Mouse (Mus musculus) left cerebral cortex, postnatal 25 days (tissue): ENCODE results near the gene Slco4a1. TPM values are rescaled to one million over a fixed set of nuclear protein-coding genes. Genes with fewer than 3 reads are reported as not detected.

ENCODE experiments used
- DNase-seq, 2 experiments: peaks; one replicate each; pipeline ENCODE4 v3.0.0; 2022; ENCODE audit warnings: low spot score in 2 of 2, mixed read lengths in 1 of 2
- intact Hi-C: fragments of 180-260 bp; cut with DNase I; formaldehyde crosslinking; loops from one replicate; pipeline ENCODE4 v1.15.1; 2025
- total RNA-seq, 2 experiments: library from RNA; stranded (reverse); gene quantifications; 2 replicates each; pipeline ENCODE4 v1.2.3; 2021

Slco4a1 gene
- total RNA-seq, 2 experiments from 2014 or later: 0.94 to 1.5 TPM

DNA sequence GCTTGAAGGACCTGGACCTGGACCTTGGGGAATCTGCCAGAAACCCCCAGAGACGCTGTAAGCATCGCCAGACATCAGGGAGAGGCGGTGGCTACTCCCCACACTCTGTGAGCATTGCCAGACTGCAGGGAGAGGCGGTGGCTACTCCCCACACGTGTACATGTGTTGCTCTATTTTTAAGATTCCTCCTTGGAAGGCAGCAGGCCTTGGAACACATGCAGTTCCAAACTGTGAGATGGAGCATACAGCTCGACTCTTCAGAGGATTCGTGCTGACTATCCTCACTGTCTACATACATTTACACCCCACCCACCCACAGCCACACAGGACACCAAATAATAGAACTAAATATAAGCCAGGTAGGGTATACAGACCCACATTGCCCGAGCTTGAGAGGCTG lies 39.9 kb downstream of the Slco4a1 start:
- intact Hi-C loops: no loop called here
- DNase-seq: peak; percentile 50 to 93

DNA sequence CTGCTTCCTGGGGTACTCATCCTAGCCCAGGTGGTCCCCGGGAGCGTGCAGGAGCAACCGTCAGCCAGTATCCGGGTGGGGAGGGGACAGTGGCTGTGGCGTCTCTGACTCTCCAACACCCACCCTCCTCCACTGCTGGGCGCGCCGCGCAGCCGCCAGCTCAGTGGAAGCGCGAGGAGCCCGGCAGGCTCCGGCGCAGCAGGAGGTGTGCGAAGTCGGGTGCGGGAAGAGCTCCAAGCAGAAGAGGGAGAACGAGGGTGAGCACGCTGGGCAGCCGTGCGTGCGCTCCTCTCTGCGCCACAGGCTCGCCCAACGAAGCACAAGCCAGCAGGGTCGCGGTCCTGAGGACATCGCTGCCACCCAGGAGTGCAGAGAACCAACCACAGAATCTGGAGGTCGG lies 43.7 kb downstream of the Slco4a1 start, which contains the start of gene Ntsr1:
Ntsr1 (plus strand) TSS at position 236 of the 400 bp plus-strand sequence.
- DNase-seq: peak; percentile 65 to 78
- intact Hi-C loops: no loop called here

DNA sequence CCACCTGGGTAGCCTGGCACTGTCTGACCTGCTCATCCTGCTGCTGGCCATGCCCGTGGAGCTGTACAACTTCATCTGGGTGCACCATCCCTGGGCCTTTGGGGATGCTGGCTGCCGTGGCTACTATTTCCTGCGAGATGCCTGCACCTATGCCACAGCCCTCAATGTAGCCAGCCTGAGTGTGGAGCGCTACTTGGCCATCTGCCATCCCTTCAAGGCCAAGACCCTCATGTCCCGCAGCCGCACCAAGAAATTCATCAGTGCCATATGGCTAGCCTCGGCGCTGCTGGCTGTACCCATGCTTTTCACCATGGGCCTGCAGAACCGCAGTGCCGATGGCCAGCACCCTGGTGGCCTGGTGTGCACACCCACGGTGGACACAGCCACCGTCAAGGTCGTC lies 44.7 kb downstream of the Slco4a1 start:
- intact Hi-C loops: no loop called here
- no peak for DNase-seq

DNA sequence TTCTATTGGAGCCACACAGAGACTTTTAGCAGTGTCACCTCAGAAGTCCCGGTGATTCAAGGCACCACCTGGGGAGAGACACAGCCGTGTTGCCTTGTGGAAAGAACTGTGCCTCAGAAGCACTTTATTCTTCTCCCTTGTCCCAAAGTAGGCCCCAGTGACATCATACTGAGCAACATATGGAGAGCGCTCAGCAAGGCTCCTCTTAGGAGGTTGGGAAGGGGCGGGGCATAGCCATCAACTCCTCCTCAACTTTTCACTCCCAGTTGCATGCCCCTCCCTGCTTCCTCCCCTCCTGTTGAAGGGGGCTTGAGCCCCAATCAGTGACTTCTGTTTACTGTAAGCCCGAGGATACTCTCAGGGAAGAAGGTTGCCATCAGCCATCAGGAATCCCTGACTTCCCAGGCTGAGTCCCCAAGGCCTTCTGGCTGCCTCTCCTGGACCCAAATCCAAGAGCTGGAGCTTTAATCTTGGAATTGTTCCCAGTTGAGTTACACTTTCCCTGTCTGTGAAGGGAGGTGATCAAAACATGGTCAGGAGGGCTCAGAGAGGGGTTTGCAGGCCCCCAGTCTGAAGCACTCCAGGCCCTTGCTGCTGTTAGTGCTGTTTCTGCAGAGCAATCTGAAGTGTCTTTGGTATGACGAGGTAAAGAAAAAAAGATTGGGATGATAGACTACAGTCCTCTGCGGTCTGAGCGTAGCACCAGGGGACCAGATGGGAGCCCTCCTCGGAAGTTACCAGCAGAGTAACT lies 45.3 kb downstream of the Slco4a1 start:
- intact Hi-C loops: no loop called here
- peak; percentile 20 to 47 for DNase-seq

DNA sequence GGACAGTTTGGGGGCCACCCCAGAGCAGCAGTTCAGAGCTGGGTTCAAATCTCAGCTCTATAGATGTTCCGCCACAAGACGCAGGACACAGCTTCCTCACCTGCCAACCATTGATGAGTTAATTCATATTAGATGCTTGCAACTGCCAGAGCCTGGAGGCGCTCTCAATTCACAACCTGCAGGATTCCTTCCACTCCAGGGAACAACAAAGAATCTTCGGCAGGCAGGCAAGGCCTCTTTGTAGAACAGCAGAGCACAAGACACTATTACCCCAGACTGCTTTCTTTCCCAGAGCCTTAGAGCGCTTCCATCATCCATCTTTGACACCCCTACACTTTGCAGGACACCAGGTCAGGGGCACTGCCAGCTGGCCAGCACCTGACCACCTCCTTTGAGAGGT lies 50.2 kb downstream of the Slco4a1 start:
- DNase-seq: no peak
- intact Hi-C loops: no loop called here

DNA sequence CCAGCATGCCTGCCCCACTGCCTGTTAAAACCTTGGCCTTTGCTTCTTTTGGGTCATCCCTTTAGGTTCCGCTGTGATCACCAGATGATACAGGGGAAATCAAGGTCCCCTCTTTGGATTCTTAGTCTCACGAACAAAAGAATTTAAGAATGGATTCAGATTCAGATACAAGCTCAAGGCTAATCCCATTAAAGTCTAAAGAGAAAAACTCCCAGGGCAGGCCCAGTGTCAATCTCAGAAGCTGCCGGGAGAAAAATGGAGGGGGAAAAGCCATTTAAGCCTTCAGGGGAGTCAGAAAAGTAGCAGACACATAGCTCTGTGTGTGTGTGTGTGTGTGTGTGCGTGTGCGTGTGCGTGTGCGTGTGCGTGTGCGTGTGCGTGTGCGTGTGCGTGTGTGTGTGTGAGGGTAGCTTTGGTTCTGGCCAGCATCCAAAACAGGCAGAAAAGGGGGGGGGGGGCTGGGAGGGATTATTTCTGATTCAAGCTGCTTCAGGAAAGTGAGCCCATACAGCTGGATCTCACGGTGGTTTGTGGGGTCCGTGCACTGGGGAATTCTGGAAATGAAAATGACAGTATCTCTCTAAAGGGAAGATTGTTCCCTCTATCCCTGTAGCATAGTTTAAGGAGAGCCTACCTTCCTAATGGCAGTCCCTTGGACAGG lies 52.5 kb downstream of the Slco4a1 start:
- intact Hi-C loops: no loop called here
- DNase-seq: no peak

DNA sequence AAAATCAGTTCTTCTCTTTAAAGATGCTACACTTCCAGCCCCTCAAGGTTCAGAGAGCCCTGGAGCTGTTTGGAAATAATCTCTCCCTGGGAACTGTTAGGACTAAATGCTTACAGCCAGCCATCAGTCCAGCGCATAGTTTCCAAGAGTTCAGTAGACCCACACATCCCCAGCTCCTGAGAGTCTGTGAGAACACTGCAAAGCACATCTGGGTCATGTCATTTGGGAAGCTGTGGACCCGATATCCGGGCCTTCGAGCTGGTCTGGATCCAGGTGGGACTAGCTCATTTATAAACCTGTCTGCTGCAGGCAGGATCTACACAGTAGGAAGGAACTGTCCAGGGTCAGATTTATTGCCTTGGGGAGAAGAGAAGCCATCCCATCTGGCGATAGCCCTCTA lies 54.8 kb downstream of the Slco4a1 start:
- intact Hi-C loops: no loop called here
- no peak for DNase-seq

DNA sequence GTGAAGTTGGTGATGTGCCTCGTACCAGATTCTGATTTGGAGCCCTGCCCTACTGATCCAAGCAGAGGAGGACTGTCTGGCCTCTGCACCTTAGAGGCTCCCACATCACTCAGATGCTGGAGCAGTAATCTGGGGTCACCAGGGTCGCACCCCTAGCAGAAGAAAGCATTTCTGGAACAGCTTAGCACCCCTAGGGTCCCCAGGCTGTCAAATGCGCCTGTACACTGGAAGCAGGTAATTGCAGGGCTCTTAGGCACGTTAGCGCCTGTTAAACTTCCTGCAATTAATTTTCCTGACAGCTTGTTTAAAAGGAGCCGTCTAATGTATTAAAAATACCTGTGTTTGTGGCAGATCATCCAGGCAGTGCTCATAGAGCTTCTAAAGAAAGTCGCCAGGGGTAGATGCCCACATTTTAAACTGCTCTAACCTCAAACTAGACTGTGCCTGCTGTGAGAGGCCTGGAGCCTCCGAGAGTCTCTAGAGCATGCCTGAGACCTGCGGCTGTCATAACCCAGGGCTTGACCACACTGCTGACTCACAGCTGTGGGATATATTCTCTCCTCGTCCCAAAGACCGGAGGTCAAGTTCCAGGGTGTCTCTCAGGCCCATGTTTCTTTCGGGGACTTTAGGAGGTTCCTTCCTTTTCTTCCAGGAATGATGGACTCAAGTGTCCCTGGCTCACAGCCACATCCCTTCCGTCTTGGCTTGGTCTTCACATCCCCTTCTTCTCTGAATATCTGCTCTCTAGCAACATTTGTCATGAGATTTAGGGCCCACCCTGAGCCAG lies 56.0 kb downstream of the Slco4a1 start:
- no peak for DNase-seq
- intact Hi-C loops: no loop called here

DNA sequence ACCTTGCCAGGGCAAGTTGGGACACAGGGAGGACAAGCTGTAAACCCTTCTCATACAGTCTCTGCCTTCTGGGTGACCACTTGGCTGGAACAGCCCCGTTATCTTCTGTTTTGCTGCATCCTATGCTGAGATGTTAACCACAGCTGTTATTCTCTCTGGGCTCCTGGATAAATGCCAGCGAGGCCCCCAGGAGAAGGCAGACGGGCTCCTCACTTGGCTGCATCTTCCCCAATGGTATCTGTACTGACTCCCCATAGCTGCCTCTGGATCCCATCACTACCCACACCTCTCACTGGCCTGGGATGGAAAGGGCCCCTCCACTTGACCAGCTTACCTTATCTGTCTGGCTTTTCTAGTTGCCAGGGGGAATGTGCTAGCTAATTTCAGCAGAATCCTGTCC lies 57.0 kb downstream of the Slco4a1 start:
- intact Hi-C loops: no loop called here
- DNase-seq: no peak

DNA sequence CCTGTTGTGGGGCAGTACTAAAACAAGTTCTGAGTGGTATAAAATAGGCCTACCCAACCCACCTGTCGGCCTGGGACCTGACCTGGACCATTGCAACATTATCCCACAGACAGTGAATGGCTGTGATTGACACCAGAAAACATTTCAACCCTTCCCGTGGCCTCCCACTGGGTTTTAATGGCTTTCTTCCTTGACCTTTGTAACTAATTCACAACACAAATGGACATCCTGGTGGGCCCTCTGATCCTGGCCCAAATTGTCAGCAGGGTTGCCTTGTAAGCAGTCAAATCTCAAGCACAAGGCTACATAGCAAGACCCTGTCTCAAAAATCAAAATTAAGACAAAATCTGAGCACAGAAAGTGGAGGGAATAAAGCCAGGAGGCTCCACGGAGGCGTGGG lies 57.8 kb downstream of the Slco4a1 start:
- intact Hi-C loops: no loop called here
- DNase-seq: no peak

DNA sequence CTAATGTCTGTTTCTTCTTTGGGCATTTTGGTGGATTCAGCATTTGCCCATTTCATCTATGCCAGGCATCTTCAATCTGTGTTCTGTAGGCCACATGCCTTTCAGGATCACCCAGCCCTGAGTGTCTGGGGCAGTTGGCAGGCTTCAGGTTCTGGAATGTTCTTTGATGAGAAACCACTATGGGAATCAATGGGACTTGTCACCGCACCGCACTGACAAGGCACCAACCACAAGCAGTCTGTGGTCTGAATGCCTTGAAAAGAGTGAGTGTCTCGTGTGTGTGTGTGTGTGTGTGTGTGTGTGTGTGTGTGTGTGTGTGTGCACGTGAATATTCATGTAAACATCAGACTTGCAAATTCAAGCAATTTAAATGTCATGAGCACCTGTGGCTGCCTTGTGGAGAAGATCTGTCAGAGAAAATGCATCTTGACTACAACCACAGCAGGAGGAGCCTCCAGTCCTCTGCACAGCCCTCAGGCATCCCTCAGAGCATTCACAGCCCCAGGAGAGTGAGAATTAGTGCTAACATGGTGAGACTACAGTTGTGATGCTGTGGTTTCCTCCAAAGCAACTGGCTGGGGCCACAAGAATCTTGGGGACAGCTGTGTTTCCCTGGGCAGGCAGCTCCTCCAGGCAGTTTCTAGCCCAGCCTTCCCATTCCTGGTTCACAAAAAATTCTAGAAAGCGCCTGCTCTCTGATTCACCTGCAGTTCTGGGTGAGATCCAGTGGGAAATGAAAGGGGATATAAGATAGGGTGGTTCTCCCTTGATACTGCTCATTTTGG lies 65.6 kb downstream of the Slco4a1 start:
- intact Hi-C loops: no loop called here
- no peak for DNase-seq

DNA sequence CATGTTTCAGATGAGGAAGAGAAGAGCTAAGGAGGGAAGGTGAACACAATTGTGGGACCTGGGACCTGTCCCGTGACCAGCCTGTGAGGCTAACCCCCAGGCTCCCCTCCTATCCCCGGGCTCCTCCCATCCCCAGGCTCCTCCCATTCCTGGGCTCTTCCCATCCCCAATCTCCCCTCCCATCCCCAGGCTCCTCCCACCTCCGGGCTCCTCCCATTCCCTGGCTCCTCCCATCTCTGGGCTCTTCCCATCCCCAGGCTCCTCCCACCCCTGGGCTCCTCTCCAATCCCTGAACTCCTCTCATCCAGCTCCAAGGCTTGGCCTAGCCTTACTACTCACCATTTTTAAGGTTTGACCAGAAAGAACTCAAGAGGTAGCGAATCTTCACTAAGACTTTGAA lies 66.8 kb downstream of the Slco4a1 start:
- DNase-seq: no peak
- intact Hi-C loops: no loop called here

Other genes starting within 250 kb of the Slco4a1 start
- 1 to 10 TPM; 6.0 to 6.7 TPM for gene Lama5, start 230.4 kb upstream of the Slco4a1 start, total RNA-seq
- 100 to 1,000 TPM; 648 to 660 TPM for gene Rps21, start 198.9 kb upstream of the Slco4a1 start, total RNA-seq
- 10 to 100 TPM; 23.9 to 30.4 TPM for gene Cables2, start 182.7 kb upstream of the Slco4a1 start, total RNA-seq
- not detected for gene Rbbp8nl, start 166.4 kb upstream of the Slco4a1 start, total RNA-seq
- not detected for gene Gata5, start 121.5 kb upstream of the Slco4a1 start, total RNA-seq
- 1 to 10 TPM; 7.1 to 9.2 TPM for gene Ntsr1, start 43.7 kb downstream of the Slco4a1 start, total RNA-seq
- gene Mrgbp, start 125.1 kb downstream of the Slco4a1 start, total RNA-seq: 10 to 100 TPM; 15.5 to 20.1 TPM
- 10 to 100 TPM; 41.6 to 41.8 TPM for gene Ogfr, start 133.0 kb downstream of the Slco4a1 start, total RNA-seq
- gene Col9a3, start 141.5 kb downstream of the Slco4a1 start, total RNA-seq: 10 to 100 TPM; 11.0 to 12.7 TPM
- gene Tcfl5, start 186.5 kb downstream of the Slco4a1 start, total RNA-seq: 1 to 10 TPM; 1.5 to 1.7 TPM